Mouse (Mus musculus) MEL (cell line): ENCODE results near the gene Trank1. TPM values are rescaled to one million over a fixed set of nuclear protein-coding genes. Genes with fewer than 3 reads are reported as not detected.

Experiments
- DNase-seq: peaks from one replicate; pipeline ENCODE4 v3.0.0; 2011; ENCODE audit warnings: low read depth, low spot score
- H3K27ac ChIP-seq: 2 replicates; pipeline ENCODE4 v1.5.1; 2012; ENCODE audit warnings: low read depth, mild to moderate bottlenecking, control low read depth, low read length, moderate library complexity; ENCODE audit not compliant: control insufficient read depth
- H3K27me3 ChIP-seq, 2 experiments: fragments of 150-350 bp in 1 of 2; sonication (generic) in 1 of 2; 2 replicates each; pipeline ENCODE4 v1.6.1; 2012; ENCODE audit warnings: low read length in 2 of 2, mild to moderate bottlenecking in 2 of 2, improper control_type of control experiment in 1 of 2, moderate library complexity in 1 of 2; ENCODE audit not compliant: insufficient read depth in 2 of 2, control insufficient read depth in 1 of 2
- H3K36me3 ChIP-seq, 2 experiments: 2 replicates each; pipeline ENCODE4 v1.6.1; 2012 to 2014; ENCODE audit warnings: low read length in 2 of 2, improper control_type of control experiment in 1 of 2, inconsistent platforms in 1 of 2, mild to moderate bottlenecking in 1 of 2; ENCODE audit not compliant: insufficient read depth in 2 of 2, control insufficient read depth in 1 of 2
- H3K4me1 ChIP-seq, 2 experiments: fragments of 150-350 bp in 1 of 2; sonication (generic) in 1 of 2; 2 replicates each; pipeline ENCODE4 v1.6.1; 2012; ENCODE audit warnings: low read length in 2 of 2, improper control_type of control experiment in 1 of 2, mild to moderate bottlenecking in 1 of 2; ENCODE audit not compliant: insufficient read depth in 2 of 2, control insufficient read depth in 1 of 2
- H3K4me3 ChIP-seq, 2 experiments: fragments of 150-350 bp in 1 of 2; sonication (generic) in 1 of 2; 2 replicates each; pipeline ENCODE4 v1.5.1; 2012; ENCODE audit warnings: low read depth in 2 of 2, low read length in 2 of 2, mild to moderate bottlenecking in 2 of 2, moderate library complexity in 2 of 2, control low read depth in 1 of 2, improper control_type of control experiment in 1 of 2; ENCODE audit not compliant: control insufficient read depth in 1 of 2, insufficient read depth in 1 of 2
- H3K79me2 ChIP-seq: 2 replicates; pipeline ENCODE4 v1.6.1; 2012; ENCODE audit warnings: mild to moderate bottlenecking, low read length, moderate library complexity; ENCODE audit not compliant: control insufficient read depth, poor library complexity, insufficient read depth
- H3K9ac ChIP-seq: 2 replicates; pipeline ENCODE4 v1.6.1; 2012; ENCODE audit warnings: low read depth, mild to moderate bottlenecking, control low read depth, low read length, moderate library complexity; ENCODE audit not compliant: control insufficient read depth, poor library complexity, severe bottlenecking
- H3K9me3 ChIP-seq: fragments of 150-350 bp; sonication (generic); replicated peaks from 2 replicates; pipeline ENCODE4 v1.6.1; 2012; ENCODE audit warnings: mild to moderate bottlenecking, low read length, improper control_type of control experiment, moderate library complexity; ENCODE audit not compliant: insufficient read depth
- BHLHE40 ChIP-seq: IDR thresholded peaks from 2 replicates; pipeline ENCODE4 v1.6.1; 2012; ENCODE audit warnings: low read depth, mild to moderate bottlenecking, inconsistent platforms, low read length, improper control_type of control experiment, borderline replicate concordance
- CHD1 ChIP-seq: IDR thresholded peaks from 2 replicates; pipeline ENCODE4 v1.6.1; 2012; ENCODE audit warnings: low read depth, mild to moderate bottlenecking, inconsistent platforms, low read length, improper control_type of control experiment
- E2F4 ChIP-seq: IDR thresholded peaks from 2 replicates; pipeline ENCODE4 v1.6.1; 2011; ENCODE audit warnings: low read depth, low read length, improper control_type of control experiment, borderline replicate concordance
- EP300 ChIP-seq, 2 experiments: IDR thresholded peaks; 2 replicates each; pipeline ENCODE4 v1.6.1; 2011; ENCODE audit warnings: improper control_type of control experiment in 2 of 2, low read length in 2 of 2, low read depth in 1 of 2, mild to moderate bottlenecking in 1 of 2
- ETS1 ChIP-seq: IDR thresholded peaks from 2 replicates; pipeline ENCODE4 v1.6.1; 2012; ENCODE audit warnings: low read depth, mild to moderate bottlenecking, inconsistent platforms, low read length, improper control_type of control experiment, moderate library complexity
- GABPA ChIP-seq: IDR thresholded peaks from 2 replicates; pipeline ENCODE4 v1.6.1; 2012; ENCODE audit warnings: low read depth, mild to moderate bottlenecking, inconsistent platforms, low read length, improper control_type of control experiment, moderate library complexity
- HCFC1 ChIP-seq: IDR thresholded peaks from 2 replicates; pipeline ENCODE4 v1.6.1; 2012; ENCODE audit warnings: low read depth, mild to moderate bottlenecking, inconsistent platforms, low read length, improper control_type of control experiment, moderate library complexity
- KAT2A ChIP-seq: conservative IDR thresholded peaks from 2 replicates; pipeline ENCODE4 v1.6.1; 2012; ENCODE audit warnings: low read depth, low read length, improper control_type of control experiment, inconsistent platforms
- MAZ ChIP-seq: IDR thresholded peaks from 2 replicates; pipeline ENCODE4 v1.6.1; 2012; ENCODE audit warnings: low read depth, mild to moderate bottlenecking, inconsistent platforms, low read length, improper control_type of control experiment
- MXI1 ChIP-seq: IDR thresholded peaks from 2 replicates; pipeline ENCODE4 v1.6.1; 2011; ENCODE audit warnings: mild to moderate bottlenecking, low read depth, low read length, improper control_type of control experiment
- MYB ChIP-seq: IDR thresholded peaks from 2 replicates; pipeline ENCODE4 v1.6.1; 2011; ENCODE audit warnings: mild to moderate bottlenecking, low read depth, low read length, improper control_type of control experiment
- MYC ChIP-seq: IDR thresholded peaks from 2 replicates; pipeline ENCODE4 v1.6.1; 2011; ENCODE audit warnings: low read depth, mild to moderate bottlenecking, low read length, improper control_type of control experiment, moderate library complexity
- POLR2AphosphoS2 ChIP-seq: IDR thresholded peaks from 2 replicates; pipeline ENCODE4 v1.6.1; 2011; ENCODE audit warnings: low read length, improper control_type of control experiment
- RAD21 ChIP-seq: IDR thresholded peaks from 2 replicates; pipeline ENCODE4 v1.6.1; 2011; ENCODE audit warnings: mild to moderate bottlenecking, low read depth, low read length, improper control_type of control experiment
- RCOR1 ChIP-seq: IDR thresholded peaks from 2 replicates; pipeline ENCODE4 v1.6.1; 2012; ENCODE audit warnings: low read depth, mild to moderate bottlenecking, inconsistent platforms, low read length, improper control_type of control experiment
- SIN3A ChIP-seq: IDR thresholded peaks from 2 replicates; pipeline ENCODE4 v1.6.1; 2012; ENCODE audit warnings: low read length, improper control_type of control experiment, inconsistent platforms
- TAL1 ChIP-seq: IDR thresholded peaks from 2 replicates; pipeline ENCODE4 v1.6.1; 2012; ENCODE audit warnings: mild to moderate bottlenecking, inconsistent platforms, low read length, moderate library complexity, mixed read lengths
- TBP ChIP-seq: IDR thresholded peaks from 2 replicates; pipeline ENCODE4 v1.8.0; 2011; ENCODE audit warnings: low read depth, low read length, improper control_type of control experiment
- TCF12 ChIP-seq: IDR thresholded peaks from 2 replicates; pipeline ENCODE4 v1.6.1; 2014; ENCODE audit warnings: low read depth, mild to moderate bottlenecking, inconsistent platforms, low read length, improper control_type of control experiment, moderate library complexity
- UBTF ChIP-seq: IDR thresholded peaks from 2 replicates; pipeline ENCODE4 v1.6.1; 2012; ENCODE audit warnings: low read depth, mild to moderate bottlenecking, inconsistent platforms, low read length, improper control_type of control experiment, moderate library complexity, borderline replicate concordance; ENCODE audit not compliant: insufficient read depth
- USF1 ChIP-seq: IDR thresholded peaks from 2 replicates; pipeline ENCODE4 v1.6.1; 2014; ENCODE audit warnings: low read depth, mild to moderate bottlenecking, inconsistent platforms, low read length, improper control_type of control experiment, moderate library complexity
- USF2 ChIP-seq, 2 experiments: IDR thresholded peaks; 2 replicates each; pipeline ENCODE4 v1.6.1; 2011 to 2012; ENCODE audit warnings: improper control_type of control experiment in 2 of 2, low read length in 2 of 2, borderline replicate concordance in 1 of 2, inconsistent platforms in 1 of 2, low read depth in 1 of 2, mild to moderate bottlenecking in 1 of 2; ENCODE audit not compliant: insufficient read depth in 1 of 2
- ZC3H11A ChIP-seq: IDR thresholded peaks from 2 replicates; pipeline ENCODE4 v1.6.1; 2012; ENCODE audit warnings: low read depth, mild to moderate bottlenecking, inconsistent platforms, low read length, improper control_type of control experiment
- ZNF384 ChIP-seq: IDR thresholded peaks from 2 replicates; pipeline ENCODE4 v1.6.1; 2012; ENCODE audit warnings: low read depth, mild to moderate bottlenecking, inconsistent platforms, low read length, improper control_type of control experiment
- polyA plus RNA-seq, 2 experiments: library from polyadenylated mRNA; stranded (reverse) in 1 of 2; unstranded in 1 of 2; fragments of >175 nt in 1 of 2; fragments of >200 nt in 1 of 2; gene quantifications; 2 replicates each; pipeline versions ENCODE4 v1.2.1 to v1.2.4; 2012; ENCODE audit warnings: low replicate concordance in 2 of 2, low read depth in 1 of 2; ENCODE audit not compliant: insufficient read length in 2 of 2, insufficient read depth in 1 of 2, missing spikeins in 1 of 2
- total RNA-seq: library from RNA; depleted of rRNA; stranded (reverse); fragments of 300-350 nt; gene quantifications from 2 replicates; pipeline ENCODE4 v1.2.3, GENCODE M21; 2012

Gene Trank1
- total and polyA plus RNA-seq, 3 experiments: not detected

- Histone ChIP-seq H3K9me3 (no peaks in the 10 kb centered on the region), H3K9ac (no peak overlapping the region), H3K36me3 (no peaks in the 10 kb centered on the region), H3K27me3 (no peaks in the 10 kb centered on the region), H3K4me3 (no peak overlapping the region), H3K79me2 (no peaks in the 10 kb centered on the region), H3K4me1 (no peaks in the 10 kb centered on the region), H3K27ac (no peak overlapping the region)
- TF ChIP-seq MXI1: no peak
- no peak for TF ChIP-seq CHD1
- no peak for TF ChIP-seq TCF12
- no peak for TF ChIP-seq MYB
- no peak for TF ChIP-seq MYC
- TF ChIP-seq GABPA: no peak
- DNase-seq: no peak
Observed at GRCm38 (mm10) chr9:111385526-111386491, 74.3 kb downstream of the Trank1 start.

GRCm38 (mm10) chr9:111386569-111386968, 75.0 kb downstream of the Trank1 start:
- no peak for DNase-seq

GRCm38 (mm10) chr9:111387576-111387975, 76.0 kb downstream of the Trank1 start:
- H3K9me3 ChIP-seq: no peaks in the 10 kb centered on the region
- H3K4me1 ChIP-seq: no peaks in the 10 kb centered on the region
- H3K4me3 ChIP-seq: no peak overlapping the region
- H3K79me2 ChIP-seq: no peaks in the 10 kb centered on the region
- TF ChIP-seq USF2 (IDR thresholded peaks at IDR 0.05; ENCODE audit: borderline replicate concordance in 1 of 2, insufficient read depth in 1 of 2, low read depth in 1 of 2, low read length in 2 of 2) (no peak), RAD21 (no peak), UBTF (no peak), ZC3H11A (no peak), HCFC1 (no peak), MYB (no peak), ZNF384 (no peak)
- H3K36me3 ChIP-seq: no peaks in the 10 kb centered on the region
- no peak overlapping the region for H3K9ac ChIP-seq
- no peak for DNase-seq
- H3K27me3 ChIP-seq: no peaks in the 10 kb centered on the region
- H3K27ac ChIP-seq: no peak overlapping the region

More at GRCm38 (mm10) chr9:111386569-111386968, 75.0 kb downstream of the Trank1 start:
- Histone ChIP-seq H3K4me3 (no peak overlapping the region), H3K36me3 (no peaks in the 10 kb centered on the region), H3K9ac (no peak overlapping the region), H3K27ac (no peak overlapping the region), H3K79me2 (no peaks in the 10 kb centered on the region), H3K4me1 (no peaks in the 10 kb centered on the region), H3K27me3 (no peaks in the 10 kb centered on the region), H3K9me3 (no peaks in the 10 kb centered on the region)
- TF ChIP-seq SIN3A (no peak), TAL1 (no peak), ZNF384 (no peak), TCF12 (no peak), EP300 (IDR thresholded peaks at IDR 0.05; ENCODE audit: low read depth in 1 of 2, low read length in 2 of 2) (no peak), POLR2AphosphoS2 (no peak), MXI1 (no peak), RCOR1 (no peak), USF1 (no peak), KAT2A (no peak), TBP (no peak), MAZ (no peak), ETS1 (no peak), HCFC1 (no peak), BHLHE40 (no peak), E2F4 (no peak)
